Mouse (Mus musculus): ENCODE data around the gene Spata20.

Spata20 gene

DNA sequence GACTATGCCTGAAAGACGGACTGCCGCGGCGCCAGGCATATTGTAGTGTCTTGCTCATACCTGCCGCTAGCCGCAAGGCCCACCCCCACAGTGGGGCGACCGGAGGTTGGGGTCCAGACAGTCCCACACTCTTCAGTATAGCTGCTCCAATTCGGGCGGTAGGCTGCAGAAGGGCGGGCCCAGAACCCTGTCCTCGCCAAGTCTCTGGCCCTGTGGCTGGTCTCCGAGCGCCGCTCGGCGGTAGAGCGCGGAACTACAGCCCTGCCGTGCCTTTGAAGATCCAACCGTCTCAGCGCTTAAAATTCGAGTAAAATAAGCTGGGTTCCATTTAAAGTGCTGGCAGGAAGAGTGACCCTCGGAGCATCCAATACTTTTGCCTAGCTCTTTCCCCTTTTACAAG lies at the start of gene Spata20:
Spata20 (minus strand) TSS at position 179 of the 400 bp plus-strand sequence.
- DNase-seq (ENCODE audit: low spot score), result peak; percentile 85

DNA sequence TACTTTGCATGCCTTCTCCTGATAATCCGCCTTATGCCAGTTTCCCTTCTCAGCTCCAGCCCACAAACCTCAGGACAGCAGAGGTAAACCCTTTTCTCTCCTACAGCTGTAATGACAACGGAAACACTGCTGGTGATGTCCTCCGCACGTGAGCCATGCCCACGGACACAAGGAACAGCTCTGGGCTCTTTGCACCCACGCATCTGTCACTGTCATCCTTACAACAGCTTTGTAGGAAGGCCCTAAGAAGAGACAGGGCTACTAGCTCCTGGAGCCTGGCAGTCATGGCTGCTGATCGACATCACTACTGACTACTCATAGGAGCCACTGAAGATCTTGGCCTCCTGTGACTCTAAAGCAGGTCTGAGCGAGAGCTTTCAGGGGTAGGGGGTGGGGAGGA lies 47.2 kb upstream of the Spata20 start:
- no peak for DNase-seq (ENCODE audit: low spot score)

DNA sequence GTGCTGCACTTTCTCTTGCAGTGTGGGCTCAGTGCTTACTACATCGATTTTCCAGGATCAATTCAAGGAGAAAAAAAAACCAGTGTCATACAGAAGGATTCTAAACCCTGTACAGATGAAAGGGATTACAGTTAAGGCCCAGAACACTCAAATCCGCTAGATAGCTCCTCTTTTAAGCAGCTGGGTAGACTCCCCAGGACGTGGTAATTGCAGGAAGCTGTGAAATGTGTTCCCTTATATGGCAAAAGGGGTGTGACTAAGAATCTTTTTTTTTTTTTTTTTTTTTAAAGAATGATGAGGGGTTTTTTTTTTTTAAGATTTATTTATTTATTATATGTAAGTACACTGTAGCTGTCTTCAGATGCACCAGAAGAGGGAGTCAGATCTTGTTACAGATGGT lies 42.9 kb upstream of the Spata20 start:
- DNase-seq (ENCODE audit: low spot score), result no peak

DNA sequence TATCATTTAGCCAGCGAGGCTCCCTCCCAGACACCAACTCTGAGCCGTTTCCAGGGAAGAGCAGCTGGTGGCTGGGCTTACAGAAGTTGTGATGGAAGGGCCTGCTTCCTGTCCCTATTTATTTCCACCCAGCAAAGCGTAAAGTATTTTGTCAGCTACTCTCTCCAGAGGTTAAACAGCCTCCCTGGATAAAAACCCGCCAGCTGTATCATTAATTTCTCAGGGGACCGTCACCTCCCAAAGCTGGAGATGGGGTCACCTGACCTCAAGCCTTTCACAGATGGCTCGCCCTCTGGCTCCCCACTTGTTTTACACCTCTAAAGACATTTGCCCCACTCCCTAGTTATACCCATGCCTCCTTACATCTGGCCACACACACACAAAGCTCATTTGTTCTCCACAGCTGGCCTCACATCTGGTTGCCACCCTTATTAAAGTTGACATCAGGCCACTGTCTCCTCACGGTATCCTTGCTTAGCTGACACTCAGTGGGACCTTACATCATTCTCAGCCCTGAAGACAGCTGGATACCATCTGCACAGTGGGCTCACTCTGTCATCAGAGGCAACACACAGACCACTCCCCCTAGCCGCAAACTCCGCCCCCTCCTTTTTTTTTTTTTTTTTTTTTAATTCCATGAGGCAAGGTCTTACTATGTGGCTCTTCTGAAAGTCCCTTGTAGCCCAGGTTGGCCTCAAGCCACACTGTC lies 40.3 kb upstream of the Spata20 start:
- peak; percentile 68 for DNase-seq (ENCODE audit: low spot score)

DNA sequence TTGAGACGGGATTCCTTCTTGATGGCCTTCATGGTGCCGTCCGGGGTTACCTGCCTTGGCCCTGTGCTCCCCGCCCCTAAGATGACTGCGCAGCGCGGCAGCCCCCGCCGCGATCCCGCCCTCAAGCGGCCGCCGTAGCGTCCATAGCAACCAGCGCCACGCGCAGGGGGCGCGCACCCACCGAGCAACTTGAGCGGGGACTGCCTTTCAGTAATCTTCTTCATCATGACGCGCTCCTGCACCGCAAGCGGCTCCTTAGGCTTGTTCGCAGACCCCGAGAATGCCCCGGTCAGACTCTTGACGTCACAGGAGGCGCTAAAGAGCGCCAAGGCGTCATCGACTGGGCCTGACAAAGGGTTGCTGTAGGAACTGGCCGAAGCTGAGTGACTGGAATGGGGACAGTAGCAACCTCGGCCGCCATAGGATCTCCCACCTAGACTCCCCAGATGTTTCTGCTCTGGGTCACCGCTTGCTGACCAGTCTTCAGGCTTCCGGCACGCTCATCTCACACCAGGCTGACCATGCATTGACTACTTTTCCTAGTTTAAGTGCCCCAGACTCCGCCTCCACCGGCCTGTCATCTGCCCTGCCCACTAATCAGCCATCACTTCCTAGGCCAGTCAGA lies 35.4 kb upstream of the Spata20 start, which contains the start of gene Mycbpap:
Mycbpap (minus strand) TSS at position 524 of the 625 bp plus-strand sequence.
- DNase-seq (ENCODE audit: low spot score), result peak; percentile 86

DNA sequence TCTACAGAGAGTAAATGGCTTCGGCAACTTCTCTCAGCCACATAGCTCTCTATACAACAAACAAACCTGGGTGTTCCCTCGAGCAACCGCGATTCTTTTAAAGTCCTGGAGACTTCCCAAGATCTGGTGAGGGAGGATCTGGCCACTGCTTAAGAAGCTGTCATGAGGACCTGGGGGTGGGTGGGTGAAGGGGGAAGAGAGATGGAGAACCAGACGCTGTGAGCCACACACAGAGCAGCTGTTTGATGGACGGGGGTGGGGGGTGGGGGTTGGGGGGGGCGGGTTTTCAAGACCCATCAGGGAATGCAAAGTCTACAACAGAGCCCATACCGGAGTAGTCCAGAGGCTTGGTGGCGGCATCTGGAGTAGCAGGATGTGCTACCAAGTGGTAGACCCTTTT lies 27.5 kb upstream of the Spata20 start:
- no peak for DNase-seq (ENCODE audit: low spot score)

DNA sequence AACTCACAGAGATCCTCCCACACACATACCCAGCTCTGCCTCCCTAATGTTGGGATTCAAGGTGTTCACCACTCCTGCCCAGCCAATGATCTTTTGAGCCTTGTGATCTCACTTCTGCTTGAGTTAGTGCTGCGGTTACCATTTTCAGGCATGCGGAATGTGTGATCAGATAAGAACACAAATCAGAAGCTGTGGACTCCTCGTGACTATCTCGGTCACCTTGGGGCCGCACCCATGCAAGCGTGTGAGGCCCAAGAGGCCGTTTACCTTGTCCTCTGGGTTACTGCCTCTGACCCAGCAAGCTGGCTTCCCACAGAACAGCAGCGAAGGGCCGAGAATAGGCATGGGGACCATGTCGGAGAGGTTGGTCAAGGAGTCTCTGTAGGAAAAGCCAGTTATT lies 23.0 kb upstream of the Spata20 start:
- no peak for DNase-seq (ENCODE audit: low spot score)

DNA sequence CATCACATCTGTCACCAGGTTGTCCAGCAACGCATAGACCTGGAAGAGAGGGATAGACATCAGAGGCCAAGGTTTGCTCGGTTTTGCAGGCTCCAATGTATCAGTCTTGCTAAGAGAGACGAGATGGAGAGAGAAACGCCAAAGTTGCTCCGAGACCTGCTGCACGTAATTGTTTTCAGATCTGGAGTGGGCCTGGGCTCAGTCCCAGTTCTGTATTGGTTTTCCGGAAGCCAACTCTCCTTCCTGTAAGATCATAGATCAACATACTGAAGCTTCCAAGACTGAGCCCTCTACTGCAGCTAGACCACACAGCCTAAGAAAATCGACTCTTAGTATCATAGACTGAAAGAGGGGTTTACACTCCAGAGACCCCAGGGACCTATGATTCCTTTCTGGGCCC lies 15.5 kb upstream of the Spata20 start:
- DNase-seq (ENCODE audit: low spot score), result no peak

DNA sequence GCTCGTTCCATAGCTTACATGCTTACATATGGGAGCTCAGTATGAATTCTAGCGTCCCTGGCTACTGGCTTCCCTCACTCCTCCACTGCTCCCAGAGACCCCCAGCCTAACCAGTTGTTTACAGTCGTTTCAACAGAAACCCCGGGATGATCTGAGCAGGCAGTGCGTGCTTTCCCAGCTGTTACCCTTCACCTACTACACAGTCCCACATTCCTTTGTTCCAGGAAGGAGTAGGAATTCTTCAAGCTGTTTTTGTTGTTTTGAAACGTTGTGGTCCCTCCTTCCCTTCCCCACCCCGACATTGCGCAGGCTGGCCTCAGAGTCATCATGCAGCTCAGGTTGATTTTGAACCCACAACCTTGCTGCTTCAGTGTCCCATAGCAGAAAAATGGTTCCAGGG lies 14.4 kb upstream of the Spata20 start:
- no peak for DNase-seq (ENCODE audit: low spot score)

DNA sequence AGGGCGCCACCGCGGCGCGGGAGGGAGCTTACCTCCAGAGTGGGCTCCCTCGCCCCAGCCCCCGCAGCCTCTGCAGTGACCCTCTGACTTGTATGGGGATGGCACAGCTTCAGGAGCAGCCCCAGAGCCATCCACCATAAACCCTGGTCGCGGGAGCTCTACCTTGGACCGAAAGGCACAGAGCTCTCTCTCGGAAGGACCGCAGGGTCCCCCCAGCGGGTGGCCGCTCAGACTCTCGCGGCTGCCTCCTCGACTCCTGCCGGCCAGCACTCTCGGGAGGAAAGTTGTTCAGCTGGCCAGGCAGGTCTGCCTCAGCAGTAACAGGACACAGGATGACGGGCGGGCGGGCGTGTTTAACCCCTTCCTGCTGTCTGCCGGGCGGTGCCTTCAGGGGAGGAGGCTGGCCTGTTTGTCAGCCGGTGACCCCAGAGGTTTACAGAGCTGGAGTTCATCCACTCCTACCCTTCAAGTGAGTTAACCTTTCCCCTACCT lies 13.7 kb upstream of the Spata20 start, which contains the start of gene Epn3:
Epn3 (minus strand) TSS at position 314 of the 492 bp plus-strand sequence.
- peak; percentile 67 for DNase-seq (ENCODE audit: low spot score)

DNA sequence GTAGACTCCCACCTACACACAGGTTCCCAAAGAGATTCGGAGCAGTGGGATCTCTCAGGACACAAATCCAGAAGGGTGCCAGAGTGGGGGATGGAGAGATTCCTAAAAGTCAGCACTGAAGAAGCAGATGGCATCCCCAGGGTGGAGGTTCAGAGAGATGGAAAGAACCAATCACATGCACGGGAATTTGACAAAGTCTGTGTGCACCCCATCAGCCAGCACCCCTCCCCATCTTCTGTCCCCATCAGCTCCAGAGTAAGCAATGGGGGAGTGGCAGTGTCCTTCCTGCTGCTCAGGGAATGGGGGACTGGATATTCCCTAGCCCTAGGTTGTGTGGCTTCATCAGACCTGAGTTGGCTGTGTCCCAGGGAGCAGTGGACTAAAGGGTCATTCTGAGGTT lies 13.1 kb upstream of the Spata20 start:
- DNase-seq (ENCODE audit: low spot score), result peak; percentile 19

DNA sequence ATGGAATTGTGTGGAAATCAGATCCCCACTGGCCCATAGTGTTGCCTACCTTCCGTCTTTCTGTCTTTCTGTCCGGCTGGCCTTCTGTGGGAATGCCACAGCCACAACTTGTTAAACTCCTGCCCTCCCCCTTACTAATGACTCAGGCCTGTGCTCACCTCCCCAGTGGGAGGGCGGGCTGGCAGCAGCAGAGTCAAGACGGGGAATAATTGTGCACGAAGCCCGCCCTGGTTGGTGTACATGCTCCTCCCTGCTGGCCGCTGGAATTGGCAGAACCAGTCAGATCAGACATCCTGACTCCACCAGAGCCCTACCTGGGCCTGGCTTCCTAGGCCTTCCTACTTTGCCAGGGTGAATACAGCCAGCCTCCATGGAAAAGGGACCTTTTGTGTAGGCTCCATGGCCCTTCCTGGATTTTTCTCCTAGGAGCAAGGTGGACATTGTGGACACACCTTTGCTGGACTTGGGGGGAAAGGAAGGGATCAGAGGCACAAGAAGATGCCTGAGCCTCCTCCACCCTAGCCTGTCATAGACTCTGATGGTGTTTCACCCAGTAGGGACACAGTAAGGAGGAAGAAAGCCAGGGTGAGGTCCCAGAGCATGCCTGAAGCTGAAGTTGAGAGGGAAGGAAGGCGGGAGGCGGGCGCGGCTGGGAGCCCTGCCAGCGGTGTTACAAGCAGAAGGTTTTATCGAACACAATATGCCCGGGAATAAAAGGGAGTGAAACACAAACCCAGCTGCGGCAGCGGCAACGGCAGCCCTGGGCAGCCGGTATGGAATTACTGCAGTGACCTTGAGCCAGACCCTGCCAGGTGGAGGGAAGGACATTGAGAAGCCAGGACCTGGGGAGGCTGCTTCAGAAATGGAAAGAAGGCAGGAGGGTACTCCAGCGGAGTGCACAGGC lies 12.4 kb upstream of the Spata20 start:
- DNase-seq (ENCODE audit: low spot score), result peak; percentile 24

DNA sequence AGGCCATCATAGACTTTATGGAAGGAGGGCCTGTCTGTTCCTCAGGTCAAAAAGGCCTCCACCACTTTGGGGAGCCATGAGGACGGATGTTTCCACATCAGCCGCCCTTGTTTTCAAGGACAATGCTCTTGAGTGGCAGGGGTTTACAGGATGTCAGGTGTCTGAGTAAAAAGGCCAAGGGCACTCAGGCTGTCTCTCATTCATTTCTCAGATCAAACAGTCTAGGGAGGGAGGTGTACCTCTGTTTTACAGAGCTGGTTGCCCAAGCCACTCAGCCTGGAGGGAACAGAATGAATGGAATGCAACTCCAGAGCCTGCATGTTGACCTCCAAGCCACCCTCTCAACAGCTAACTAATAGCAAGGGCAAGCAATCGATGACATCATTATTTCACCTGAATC lies 9.4 kb upstream of the Spata20 start:
- no peak for DNase-seq (ENCODE audit: low spot score)

DNA sequence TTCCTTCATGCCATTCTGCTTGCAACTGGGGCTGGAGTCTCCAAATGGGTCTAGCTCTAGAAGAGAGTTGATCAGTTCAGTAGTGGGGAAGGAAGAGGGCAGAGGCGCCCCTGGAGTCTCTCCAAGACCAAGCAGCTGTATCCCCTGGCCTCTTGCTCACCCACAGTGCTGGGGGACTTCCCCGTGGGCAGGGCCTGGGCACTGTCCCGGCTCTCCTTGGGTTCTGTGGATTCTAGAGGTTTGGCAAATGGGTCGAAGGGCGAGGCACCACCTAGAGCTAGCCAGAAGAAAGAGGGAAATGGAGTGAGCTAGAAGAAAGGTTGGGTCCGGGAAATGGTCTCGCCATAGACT lies 5.7 kb upstream of the Spata20 start:
- DNase-seq (ENCODE audit: low spot score), result no peak

DNA sequence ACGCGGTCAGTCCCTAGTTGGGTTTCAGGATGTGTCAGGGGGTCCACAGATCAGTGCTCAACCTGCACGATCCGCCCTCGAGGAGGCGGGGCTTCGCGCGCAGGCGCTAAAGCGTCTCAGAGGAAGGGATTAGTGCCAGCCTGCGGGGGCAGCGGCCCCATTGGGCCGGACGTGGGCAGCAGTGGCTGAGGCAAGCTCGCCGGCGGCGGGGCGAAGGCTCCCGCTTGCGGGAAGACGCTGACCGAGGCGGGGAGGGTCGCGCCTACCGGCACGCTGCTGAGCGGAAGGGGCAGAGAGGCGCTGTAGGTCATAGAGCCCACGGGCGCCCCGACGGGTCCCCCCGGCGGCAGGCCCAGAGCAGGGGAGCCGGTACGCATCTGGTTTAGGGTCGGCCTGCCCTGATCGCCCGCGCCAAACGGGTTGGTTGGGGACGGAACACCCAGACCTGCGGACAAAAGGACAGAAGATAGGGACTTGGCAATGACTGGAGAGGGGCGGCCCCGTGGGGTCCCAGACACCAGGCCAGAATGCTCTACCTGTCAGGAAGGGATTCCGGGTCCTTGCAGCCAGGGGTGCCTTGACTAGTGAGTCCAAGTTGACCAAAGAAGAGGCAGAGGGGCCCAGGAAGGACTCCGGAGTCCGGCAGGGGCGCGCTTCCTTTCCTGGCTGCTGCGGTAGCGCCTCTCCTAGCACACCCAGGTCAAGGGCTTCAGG lies 5.2 kb upstream of the Spata20 start:
- DNase-seq (ENCODE audit: low spot score), result peak; percentile 71

DNA sequence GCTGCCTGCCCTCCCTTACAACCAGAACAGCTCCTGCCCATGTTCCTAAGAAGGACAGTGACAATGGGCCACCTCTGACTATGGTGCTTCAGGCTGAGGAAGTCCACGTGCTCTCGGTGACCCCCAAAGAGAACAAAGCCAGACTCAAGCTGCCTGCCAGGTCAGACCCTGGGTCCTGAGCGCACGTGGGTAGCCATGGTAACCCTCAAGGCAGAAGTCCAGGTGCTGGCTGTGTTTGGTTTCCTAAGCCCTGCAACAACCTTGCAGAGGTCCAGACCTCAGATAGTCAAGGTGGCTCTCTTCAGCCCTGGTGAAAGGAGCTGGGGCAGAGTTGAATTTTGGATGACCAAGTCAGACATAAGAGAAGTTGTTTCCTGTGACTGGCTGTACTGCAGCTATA lies 3.8 kb upstream of the Spata20 start:
- DNase-seq (ENCODE audit: low spot score), result no peak

DNA sequence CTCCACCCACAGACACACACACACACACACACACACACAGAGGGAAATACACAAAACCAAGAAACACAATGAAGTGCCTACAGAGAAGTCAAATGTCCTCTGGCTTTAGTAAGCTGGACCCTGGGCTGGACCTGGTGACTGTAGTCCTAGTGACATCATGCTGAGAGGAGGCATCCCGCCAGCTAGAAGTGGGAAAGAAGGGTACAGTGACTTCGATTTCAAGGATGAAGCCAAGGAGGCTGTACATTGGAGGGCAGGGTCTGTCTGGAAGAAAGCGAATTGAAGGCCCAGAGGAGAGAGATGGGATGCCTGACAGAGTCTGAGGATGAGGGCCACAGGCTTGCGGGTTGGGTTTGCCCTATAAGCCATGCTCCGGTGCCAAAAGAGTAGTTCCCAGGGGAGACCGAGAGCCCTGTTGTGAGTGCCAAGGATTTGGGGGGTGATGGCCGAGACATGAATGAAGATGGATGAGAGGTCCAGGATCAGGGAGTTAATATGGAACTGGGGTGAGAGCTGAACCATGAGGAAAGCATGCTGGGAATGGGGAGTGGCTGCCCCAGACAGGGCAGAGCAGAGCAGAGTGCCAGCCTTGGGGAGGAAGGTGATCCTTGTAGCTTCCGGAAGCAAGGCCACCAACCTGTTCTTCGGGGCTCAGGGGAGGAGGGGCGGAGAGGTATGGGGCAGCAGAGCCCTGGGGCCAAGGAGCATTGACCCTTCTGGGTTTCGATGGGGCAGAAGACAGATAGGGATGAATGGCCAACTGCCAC lies 3.0 kb upstream of the Spata20 start:
- DNase-seq (ENCODE audit: low spot score), result no peak

DNA sequence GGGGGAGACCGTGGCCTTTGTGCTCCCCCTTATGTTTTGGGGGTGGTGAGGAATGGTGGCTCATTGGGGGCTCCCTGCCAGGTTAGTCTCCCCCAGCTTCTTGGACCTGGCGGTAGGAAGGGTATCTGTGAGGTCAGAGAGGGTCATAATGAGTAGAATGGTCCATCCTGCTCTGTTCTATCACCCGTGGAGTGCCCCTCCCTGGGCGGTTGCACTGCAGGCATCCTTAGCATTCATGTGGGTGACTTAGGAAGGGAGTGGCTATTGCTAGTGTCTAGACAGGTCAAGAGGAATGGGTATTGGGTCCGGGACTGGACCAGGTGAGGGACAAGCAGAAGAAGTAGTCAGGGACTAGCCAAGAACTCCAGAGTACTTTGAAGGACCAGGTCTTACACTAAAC lies 756 bp downstream of the Spata20 start:
- no peak for DNase-seq (ENCODE audit: low spot score)

DNA sequence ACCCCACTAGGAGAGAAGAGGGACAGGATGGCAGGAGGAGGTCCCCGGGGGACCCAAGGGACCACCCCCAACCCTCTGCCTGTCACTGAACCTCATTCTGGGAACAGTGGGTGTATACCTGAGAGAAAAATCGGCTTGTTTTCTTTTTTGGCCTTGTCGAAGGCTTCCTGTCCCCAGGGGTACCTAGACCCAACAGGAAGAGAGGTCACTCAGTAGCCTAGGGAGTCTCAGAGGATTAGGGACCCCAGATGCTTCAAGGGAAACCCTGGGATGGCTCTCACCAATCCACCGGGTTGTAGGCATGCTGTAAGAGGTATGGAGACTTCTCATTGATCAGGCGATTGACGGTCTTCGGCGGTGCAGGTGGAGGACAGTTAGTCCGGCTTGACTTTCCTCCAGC lies 1.3 kb downstream of the Spata20 start:
- DNase-seq (ENCODE audit: low spot score), result no peak

DNA sequence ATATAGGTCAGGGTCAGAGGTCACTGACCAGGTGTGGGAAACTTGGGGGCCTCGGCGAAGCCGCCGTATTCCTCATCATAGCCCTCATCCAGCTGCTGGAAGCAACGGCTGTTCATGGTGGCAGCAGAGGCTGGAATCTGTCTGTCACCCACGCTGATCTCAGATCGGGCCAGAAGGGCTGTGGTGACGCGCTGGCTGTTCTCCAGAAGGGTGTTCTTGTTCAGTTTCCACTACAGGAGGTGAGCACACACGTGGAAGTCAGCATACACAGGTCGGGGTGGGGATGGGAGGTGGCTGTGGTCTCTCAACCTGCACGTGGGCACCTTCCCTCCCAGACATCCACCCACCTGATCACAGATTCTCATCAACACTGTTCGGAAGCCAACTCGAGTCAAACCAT lies 2.1 kb downstream of the Spata20 start:
- no peak for DNase-seq (ENCODE audit: low spot score)

DNA sequence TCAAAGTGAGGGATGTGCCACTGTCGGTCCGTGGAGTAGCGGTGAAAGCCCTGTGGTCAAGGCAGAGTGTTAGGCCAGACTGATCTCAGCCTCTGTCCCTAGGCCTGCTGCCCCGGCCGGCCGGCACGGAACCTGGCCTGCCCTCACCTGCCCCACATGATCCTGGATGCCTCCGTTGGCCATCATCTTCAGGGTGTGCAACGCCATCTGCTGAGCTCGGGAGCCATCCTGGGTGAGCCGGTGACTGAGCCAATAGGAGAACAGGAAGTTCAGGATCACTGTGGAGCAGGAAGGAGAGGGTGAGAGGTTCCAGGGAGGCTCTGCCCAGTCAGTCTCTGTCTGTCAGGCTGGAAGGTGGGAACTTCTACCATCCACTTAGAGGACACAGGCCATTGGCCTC lies 2.5 kb downstream of the Spata20 start:
- no peak for DNase-seq (ENCODE audit: low spot score)
